Mouse (Mus musculus) forebrain, embryonic 13.5 days (tissue): Measurements from ENCODE around the gene Mex3b. TPM values are rescaled to one million over a fixed set of nuclear protein-coding genes. Genes with fewer than 3 reads are reported as not detected.

Experiments
- ATAC-seq: fragments of 200-750 bp; cut with Nextera tagmentation; 2 replicates; pipeline ENCODE4 v1.8.0; 2017
- H3K27ac ChIP-seq: fragments of 300-500 bp; sonication (generic); 2 replicates; pipeline ENCODE4 v1.5.1; 2015; ENCODE audit warnings: inconsistent platforms, mild to moderate bottlenecking, moderate library complexity
- H3K27me3 ChIP-seq: fragments of 300-500 bp; sonication (generic); 2 replicates; pipeline ENCODE4 v1.6.1; 2015; ENCODE audit warnings: mild to moderate bottlenecking, inconsistent platforms
- H3K36me3 ChIP-seq: fragments of 300-500 bp; sonication (generic); 2 replicates; pipeline ENCODE4 v1.6.1; 2015; ENCODE audit warnings: mild to moderate bottlenecking, inconsistent platforms; ENCODE audit not compliant: poor library complexity, severe bottlenecking
- H3K4me1 ChIP-seq: fragments of 300-500 bp; sonication (generic); 2 replicates; pipeline ENCODE4 v1.6.1; 2015; ENCODE audit warnings: inconsistent platforms
- H3K4me2 ChIP-seq: fragments of 300-500 bp; sonication (generic); 2 replicates; pipeline ENCODE4 v1.6.1; 2015; ENCODE audit warnings: inconsistent platforms, mild to moderate bottlenecking, moderate library complexity
- H3K4me3 ChIP-seq: fragments of 300-500 bp; sonication (generic); 2 replicates; pipeline ENCODE4 v1.5.1; 2015; ENCODE audit warnings: mild to moderate bottlenecking, inconsistent platforms
- H3K9ac ChIP-seq: fragments of 300-500 bp; sonication (generic); 2 replicates; pipeline ENCODE4 v1.6.1; 2015; ENCODE audit warnings: mild to moderate bottlenecking, inconsistent platforms
- H3K9me3 ChIP-seq: fragments of 300-500 bp; sonication (generic); replicated peaks from 2 replicates; pipeline ENCODE4 v1.6.1; 2016; ENCODE audit warnings: inconsistent platforms
- WGBS: fragments of 180-500 bp; shearing (Covaris S2); methylation state at CpG from one replicate; pipeline ENCODE4 v1.1.7; 2015; 5-methylcytosine and 5-hydroxymethylcytosine counted together
- polyA plus RNA-seq: library from polyadenylated mRNA; unstranded; fragments of >200 nt; fragmentation: Nextera tagmentation; extraction: Ambion mirVana; gene quantifications from 2 replicates; pipeline ENCODE4 v1.2.1, GENCODE M21; 2015

The Mex3b gene
- polyA plus RNA-seq, 1 experiment from 2014 or later, result 45.8 TPM

GRCm38 (mm10) chr7:82903006-82903405, 35.9 kb downstream of the Mex3b start:
- no peak overlapping the region for H3K27ac ChIP-seq
- H3K9me3 ChIP-seq, result no peaks in the 10 kb centered on the region
- H3K27me3 ChIP-seq, result no peaks in the 10 kb centered on the region
- H3K4me3 ChIP-seq, result no peak overlapping the region
- H3K9ac ChIP-seq, result no peak overlapping the region
- 71% methylated on average over 3 of the region's 3 CpGs for WGBS
- H3K4me1 ChIP-seq, result peaks cover 9% of the 10 kb centered on the region; the same call in 1 of the 2 replicates
- H3K4me2 ChIP-seq, result no peak overlapping the region
- H3K36me3 ChIP-seq, result no peaks in the 10 kb centered on the region
- no peak for ATAC-seq

GRCm38 (mm10) chr7:82905527-82905926, 38.4 kb downstream of the Mex3b start:
- peak; percentile 50; the same call in 1 of the 2 replicates for ATAC-seq
- no peak overlapping the region for H3K27ac ChIP-seq
- no peak overlapping the region for H3K4me3 ChIP-seq
- H3K9me3 ChIP-seq, result no peaks in the 10 kb centered on the region
- H3K4me1 ChIP-seq, result peaks cover 13% of the 10 kb centered on the region
- H3K36me3 ChIP-seq, result no peaks in the 10 kb centered on the region
- no peak overlapping the region for H3K9ac ChIP-seq
- H3K27me3 ChIP-seq, result no peaks in the 10 kb centered on the region
- H3K4me2 ChIP-seq, result no peak overlapping the region
- 63% methylated on average over 3 of the region's 3 CpGs for WGBS

- ATAC-seq, result no peak
- H3K4me3 ChIP-seq, result no peak overlapping the region
- H3K27me3 ChIP-seq, result no peaks in the 10 kb centered on the region
- H3K36me3 ChIP-seq, result no peaks in the 10 kb centered on the region
- 84% methylated on average over 1 of the region's 1 CpGs for WGBS
- H3K9ac ChIP-seq, result no peak overlapping the region
- peaks cover 21% of the 10 kb centered on the region for H3K4me1 ChIP-seq
- no peaks in the 10 kb centered on the region for H3K9me3 ChIP-seq
- no peak overlapping the region for H3K27ac ChIP-seq
- no peak overlapping the region for H3K4me2 ChIP-seq
These were observed 39.9 kb downstream of the Mex3b start for GRCm38 (mm10) chr7:82907081-82907480.

- no peaks in the 10 kb centered on the region for H3K27me3 ChIP-seq
- no peak overlapping the region for H3K9ac ChIP-seq
- 28% methylated on average over 10 of the region's 10 CpGs for WGBS
- ATAC-seq, result peak; percentile 85; the same call in 1 of the 2 replicates
- H3K9me3 ChIP-seq, result no peaks in the 10 kb centered on the region
- H3K4me2 ChIP-seq, result peak overlapping the region; percentile 31
- no peaks in the 10 kb centered on the region for H3K36me3 ChIP-seq
- no peak overlapping the region for H3K4me3 ChIP-seq
- no peak overlapping the region for H3K27ac ChIP-seq
- peaks cover 13% of the 10 kb centered on the region for H3K4me1 ChIP-seq
These were observed 43.6 kb downstream of the Mex3b start for GRCm38 (mm10) chr7:82910536-82911384.

GRCm38 (mm10) chr7:82911501-82911900, 44.4 kb downstream of the Mex3b start:
- 89% methylated on average over 10 of the region's 10 CpGs for WGBS
- H3K4me1 ChIP-seq, result peaks cover 12% of the 10 kb centered on the region

GRCm38 (mm10) chr7:82914297-82914696, 47.2 kb downstream of the Mex3b start:
- WGBS, result 82% methylated on average over 4 of the region's 4 CpGs

More at GRCm38 (mm10) chr7:82911501-82911900, 44.4 kb downstream of the Mex3b start:
- H3K27me3 ChIP-seq, result no peaks in the 10 kb centered on the region
- H3K4me2 ChIP-seq, result no peak overlapping the region
- H3K27ac ChIP-seq, result no peak overlapping the region
- no peak overlapping the region for H3K4me3 ChIP-seq
- H3K36me3 ChIP-seq, result no peaks in the 10 kb centered on the region
- no peak overlapping the region for H3K9ac ChIP-seq
- no peak for ATAC-seq
- H3K9me3 ChIP-seq, result no peaks in the 10 kb centered on the region

More at GRCm38 (mm10) chr7:82914297-82914696, 47.2 kb downstream of the Mex3b start:
- ATAC-seq, result no peak
- Histone ChIP-seq H3K27me3 (no peaks in the 10 kb centered on the region), H3K9me3 (peaks cover 7% of the 10 kb centered on the region), H3K4me2 (no peak overlapping the region), H3K4me3 (no peak overlapping the region), H3K4me1 (peaks cover 12% of the 10 kb centered on the region), H3K27ac (no peak overlapping the region), H3K9ac (no peak overlapping the region), H3K36me3 (no peaks in the 10 kb centered on the region)

Other genes starting within 250 kb of the Mex3b start
- 14.0 and 14.2 TPM in 2 replicates for gene Saxo2, start 218.8 kb upstream of the Mex3b start, polyA plus RNA-seq
- 21.1 and 22.1 TPM in 2 replicates for gene Efl1, start 218.7 kb upstream of the Mex3b start, polyA plus RNA-seq